Mouse (Mus musculus): ENCODE measurements around the gene Opn3. TPM values are rescaled to one million over a fixed set of nuclear protein-coding genes. Genes with fewer than 3 reads are reported as not detected.

The Opn3 gene
- total RNA-seq, 2 experiments from 2014 or later = 4.0 to 4.6 TPM

- no peak for DNase-seq
Measured at GRCm38 (mm10) chr1:175648615-175649014, 44.0 kb downstream of the Opn3 start.

GRCm38 (mm10) chr1:175646952-175647351 lies 45.6 kb downstream of the Opn3 start:
- no peak for DNase-seq

- DNase-seq = no peak
Measured at GRCm38 (mm10) chr1:175643496-175644265, 48.9 kb downstream of the Opn3 start.

DNA sequence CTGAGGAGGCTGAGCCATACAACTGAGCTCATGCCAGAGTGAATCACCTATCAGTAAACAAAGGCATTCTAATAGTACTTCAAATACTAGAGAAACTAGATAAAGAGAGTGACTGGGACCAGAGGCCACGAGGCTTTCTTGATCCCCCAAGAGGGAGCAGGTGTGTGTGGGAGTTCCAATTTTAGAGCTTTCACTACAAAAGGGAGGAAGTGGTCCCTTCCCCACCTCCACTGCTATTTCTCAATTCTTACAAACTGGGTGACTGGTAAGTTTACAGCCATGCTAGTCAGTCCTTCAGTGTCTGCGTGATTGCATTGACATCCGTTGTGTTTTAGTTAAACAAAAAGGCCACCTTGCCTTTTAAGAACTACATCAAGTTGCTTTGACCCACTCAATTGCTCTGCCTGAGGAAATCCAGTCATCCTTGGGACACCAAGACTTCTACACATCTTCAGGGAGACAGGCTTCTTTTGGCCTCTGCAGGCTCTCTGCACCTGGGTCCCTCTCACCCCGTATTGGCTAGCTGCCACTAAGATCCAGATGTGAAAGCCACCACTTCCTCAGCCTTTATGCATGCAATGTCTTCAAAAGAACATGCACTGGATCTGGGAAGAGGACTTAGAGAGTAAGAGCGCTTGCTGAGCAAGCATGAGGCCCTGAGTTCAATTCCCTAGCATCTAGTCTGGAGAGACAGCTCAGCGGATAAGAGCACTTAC lies 52.0 kb downstream of the Opn3 start:
- DNase-seq = no peak

GRCm38 (mm10) chr1:175639072-175639471 lies 53.5 kb downstream of the Opn3 start:
- no peak for DNase-seq

GRCm38 (mm10) chr1:175637677-175638076 lies 54.9 kb downstream of the Opn3 start:
- DNase-seq = no peak

DNA sequence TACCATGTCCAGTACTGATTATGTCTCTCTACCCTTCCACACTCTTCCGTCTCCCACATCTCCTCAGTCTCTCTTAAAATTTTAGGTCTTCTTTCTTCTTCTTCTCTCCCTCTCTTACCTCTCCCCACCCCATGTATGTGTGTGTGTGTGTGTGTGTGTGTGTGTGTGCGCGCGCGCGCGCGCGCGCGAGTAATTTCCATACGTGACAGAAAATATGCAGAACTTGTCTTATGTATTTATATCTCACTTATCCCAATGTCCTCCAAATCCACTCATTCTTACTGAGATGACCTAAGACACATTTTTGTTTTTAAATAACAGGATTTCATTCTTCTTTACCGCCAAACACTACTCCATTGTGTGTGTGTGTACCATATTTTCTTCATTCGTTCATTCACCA lies 60.1 kb downstream of the Opn3 start:
- no peak for DNase-seq

DNA sequence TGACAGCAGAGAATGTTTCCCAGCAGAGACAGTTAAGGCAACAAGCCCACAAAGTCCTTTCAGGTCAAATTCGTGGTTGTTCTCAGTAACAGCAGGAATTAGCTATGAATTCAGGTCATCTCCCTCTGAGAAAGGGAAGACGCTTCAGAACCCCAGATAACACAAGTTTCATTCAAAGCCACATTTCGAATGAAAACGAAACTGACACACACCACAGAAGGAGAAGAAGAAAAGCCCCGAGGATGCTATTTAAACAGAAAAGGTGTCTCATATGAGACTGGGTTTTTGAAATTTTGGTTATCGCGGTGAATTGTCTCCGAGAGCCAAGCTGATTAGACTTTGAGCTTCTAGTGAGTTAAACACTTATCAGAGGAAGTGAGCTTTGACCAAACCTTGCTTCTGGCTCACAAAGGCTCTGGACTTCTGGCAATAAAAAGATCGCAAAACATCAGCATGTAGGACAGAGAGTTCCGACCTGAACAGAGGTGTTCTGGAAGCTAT lies 60.8 kb downstream of the Opn3 start:
- DNase-seq = no peak

DNA sequence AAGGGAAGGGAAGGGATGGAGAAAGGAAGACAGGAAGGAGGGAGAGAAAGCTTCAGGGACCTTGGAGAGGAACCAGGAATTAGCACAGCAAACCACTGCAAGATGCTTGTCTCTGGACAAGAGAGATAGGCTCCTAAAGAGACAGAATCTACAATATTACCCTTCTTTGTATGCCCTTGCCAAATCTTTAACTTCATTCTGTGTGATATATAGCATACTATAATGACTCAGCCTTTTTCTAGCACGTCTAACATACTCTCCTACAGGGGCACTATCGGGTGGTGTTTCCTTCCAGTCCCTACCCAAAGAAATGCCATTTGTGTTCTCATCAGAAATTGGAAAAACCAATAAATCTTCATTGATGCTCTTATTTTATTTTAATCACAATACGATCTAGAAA lies 61.5 kb downstream of the Opn3 start:
- DNase-seq = no peak

GRCm38 (mm10) chr1:175630345-175630744 lies 62.2 kb downstream of the Opn3 start:
- DNase-seq = no peak

GRCm38 (mm10) chr1:175629248-175629647 lies 63.3 kb downstream of the Opn3 start:
- no peak for DNase-seq

- DNase-seq = no peak
Measured at GRCm38 (mm10) chr1:175625990-175626692, 66.4 kb downstream of the Opn3 start.

DNA sequence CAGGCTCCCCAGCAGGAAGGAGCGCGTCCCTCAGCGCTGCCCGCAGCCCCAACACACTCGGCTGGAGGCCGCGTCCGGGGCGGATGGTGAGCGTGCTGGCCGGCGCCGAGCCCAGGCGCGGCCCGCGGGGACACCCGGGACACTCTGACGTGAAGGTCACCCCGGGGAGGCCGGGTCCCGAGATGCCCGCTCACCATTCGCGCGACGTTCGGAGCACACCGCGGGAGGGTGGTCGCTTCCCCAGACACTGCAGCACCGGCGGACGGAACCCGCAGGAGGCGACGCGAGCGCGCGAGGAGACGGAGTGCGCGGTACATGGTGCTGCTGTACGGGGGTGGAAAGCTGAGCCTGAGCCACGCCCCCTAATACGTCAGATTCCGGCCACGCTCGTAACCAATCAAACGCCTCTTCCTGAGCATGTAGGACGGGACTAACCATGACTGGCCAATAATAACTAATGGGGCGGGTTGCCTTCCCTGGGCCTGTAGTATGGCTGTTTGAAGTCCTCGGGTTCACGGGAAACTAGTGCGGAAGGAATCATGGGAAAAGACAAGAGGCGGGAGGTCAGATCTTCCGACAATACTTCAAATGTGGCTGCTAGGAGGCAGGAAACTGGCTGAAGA lies 67.2 kb downstream of the Opn3 start, which contains the start of gene Fh1:
Fh1 (minus strand) TSS at position 379 of the 623 bp plus-strand sequence.
- DNase-seq = peak; percentile 96

DNA sequence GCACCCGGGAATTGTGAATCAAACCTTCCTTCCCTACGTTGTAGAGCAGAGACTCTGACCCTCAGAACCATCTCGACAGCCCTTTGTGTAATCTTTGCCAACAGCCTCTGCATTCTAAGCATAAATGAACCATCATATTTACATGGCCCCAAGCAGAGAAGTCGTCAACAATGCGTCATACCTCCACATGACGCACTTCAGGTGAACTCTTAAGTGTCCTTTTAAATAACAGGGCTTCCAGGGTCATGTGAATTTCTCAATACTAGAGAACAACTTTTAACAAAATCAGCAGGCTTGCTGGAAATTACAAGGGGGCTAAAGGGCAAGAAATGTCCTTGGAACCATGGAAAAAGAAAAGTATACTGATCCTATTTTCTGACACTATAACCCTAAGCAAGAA lies 68.9 kb downstream of the Opn3 start:
- DNase-seq = no peak

- no peak for DNase-seq
Measured at GRCm38 (mm10) chr1:175619814-175620431, 72.7 kb downstream of the Opn3 start, which contains the start of gene Kmo. Gene Kmo (plus strand): TSS chr1:175620381.

DNA sequence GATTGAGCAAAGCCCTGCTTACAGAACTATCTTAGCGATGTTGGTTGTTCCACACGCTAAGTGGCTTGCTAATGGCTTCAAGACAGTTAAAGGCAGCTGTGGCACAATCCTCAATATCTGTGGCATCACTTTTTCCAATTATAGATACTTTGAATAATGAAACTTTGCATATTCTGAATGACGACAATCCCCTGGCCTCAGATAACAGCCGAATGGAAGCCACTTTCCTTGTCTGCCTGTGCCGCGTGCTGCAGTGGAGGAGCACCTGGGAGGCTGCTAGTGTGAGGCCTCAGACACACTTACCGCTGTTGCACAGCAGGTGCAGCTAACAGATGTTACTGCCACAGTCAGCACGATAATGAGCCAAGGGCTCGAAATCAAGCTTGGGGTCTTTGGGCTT lies 77.6 kb downstream of the Opn3 start:
- DNase-seq = no peak

Other genes with a start within 250 kb of the Opn3 start
- under 1 TPM; 0.15 to 0.24 TPM for gene Rgs7, start 200.3 kb downstream of the Opn3 start, total RNA-seq (2021)
- under 1 TPM; 0.26 to 0.27 TPM for gene Kmo, start 72.4 kb downstream of the Opn3 start, total RNA-seq (2021)
- gene Fh1, start 67.1 kb downstream of the Opn3 start, total RNA-seq (2021) = 100 to 1,000 TPM; 273 to 299 TPM
- 1 to 10 TPM; 2.1 to 3.2 TPM for gene Chml, start 125 bp upstream of the Opn3 start, total RNA-seq (2021)
- gene Wdr64, start 5.8 kb upstream of the Opn3 start, total RNA-seq (2021) = not detected
- gene Exo1, start 187.8 kb upstream of the Opn3 start, total RNA-seq (2021) = under 1 TPM in 1 of 2 experiments, not detected in 1; 0.64 TPM
- gene Gm38100, start 227.6 kb upstream of the Opn3 start, total RNA-seq (2021) = not detected

All from gastrocnemius, postnatal 25 days (tissue).